Mouse (Mus musculus) heart, embryonic 11.5 days (tissue): ENCODE data around the gene Nup43. TPM values are rescaled to one million over a fixed set of nuclear protein-coding genes. Genes with fewer than 3 reads are reported as not detected.

ENCODE experiments used
- ATAC-seq: fragments of 200-750 bp; cut with Nextera tagmentation; replicated peaks from 2 replicates; pipeline ENCODE4 v1.8.0; 2017; ENCODE audit warnings: moderate library complexity; ENCODE audit not compliant: insufficient number of reproducible peaks, low FRiP score, low TSS enrichment
- H3K27ac ChIP-seq: fragments of 300-500 bp; sonication (generic); 2 replicates; pipeline ENCODE4 v1.5.1; 2014; ENCODE audit warnings: mild to moderate bottlenecking, low read depth, low read length
- H3K27me3 ChIP-seq: fragments of 300-500 bp; sonication (generic); 2 replicates; pipeline ENCODE4 v1.6.1; 2014; ENCODE audit warnings: mild to moderate bottlenecking, low read length, mixed read lengths; ENCODE audit not compliant: control insufficient read depth, insufficient read depth
- H3K36me3 ChIP-seq: fragments of 300-500 bp; sonication (generic); 2 replicates; pipeline ENCODE4 v1.6.1; 2014; ENCODE audit warnings: mild to moderate bottlenecking, low read length, moderate library complexity, mixed read lengths; ENCODE audit not compliant: control insufficient read depth, insufficient read depth
- H3K4me1 ChIP-seq: fragments of 300-500 bp; sonication (generic); 2 replicates; pipeline ENCODE4 v1.6.1; 2014; ENCODE audit warnings: low read length; ENCODE audit not compliant: control insufficient read depth, insufficient read depth
- H3K4me2 ChIP-seq: fragments of 300-500 bp; sonication (generic); 2 replicates; pipeline ENCODE4 v1.6.1; 2014; ENCODE audit warnings: mild to moderate bottlenecking, moderate library complexity
- H3K4me3 ChIP-seq: fragments of 300-500 bp; sonication (generic); 2 replicates; pipeline ENCODE4 v1.5.1; 2014; ENCODE audit warnings: low read depth, low read length
- H3K9ac ChIP-seq: fragments of 300-500 bp; sonication (generic); 2 replicates; pipeline ENCODE4 v1.6.1; 2014; ENCODE audit warnings: mild to moderate bottlenecking, low read depth, low read length, moderate library complexity
- H3K9me3 ChIP-seq: fragments of 300-500 bp; sonication (generic); replicated peaks from 2 replicates; pipeline ENCODE4 v1.6.1; 2016; ENCODE audit warnings: low read length; ENCODE audit not compliant: control insufficient read depth
- WGBS: fragments of 180-500 bp; shearing (Covaris S2); extraction: QIAGEN DNeasy Blood & Tissue Kit; methylation state at CpG from one replicate; pipeline ENCODE4 v1.1.7; 2014; ENCODE audit not compliant: insufficient replicate concordance; 5-methylcytosine and 5-hydroxymethylcytosine counted together
- polyA plus RNA-seq: library from polyadenylated mRNA; unstranded; fragments of >200 nt; fragmentation: Nextera tagmentation; extraction: Ambion mirVana; gene quantifications from 2 replicates; pipeline ENCODE4 v1.2.1, GENCODE M21; 2014

Nup43 gene
- polyA plus RNA-seq, 1 experiment from 2014 or later, result 44.7 TPM

DNA sequence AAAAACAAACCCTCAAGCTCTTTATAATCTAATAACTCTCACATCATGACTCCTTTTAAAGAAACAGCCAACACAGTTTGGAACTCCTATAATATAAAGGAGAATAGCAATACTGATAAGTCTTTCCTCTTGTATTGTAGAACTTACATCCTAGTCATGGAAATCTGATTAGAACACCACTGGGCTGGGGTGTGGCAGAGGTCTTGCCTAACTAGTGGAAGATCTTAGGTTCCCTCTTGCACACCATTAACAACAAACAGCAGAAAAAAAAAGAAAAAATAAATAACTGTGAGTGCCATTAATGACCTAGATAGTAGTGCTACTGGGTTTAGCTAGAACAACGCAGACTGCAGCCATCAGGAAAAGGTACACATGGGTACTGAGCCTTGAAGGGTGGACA is 2.4 kb upstream of the Nup43 start:
- Histone ChIP-seq H3K9ac (no peak overlapping the region), H3K4me3 (no peak overlapping the region), H3K9me3 (no peaks in the 10 kb centered on the region), H3K4me1 (peaks cover 9% of the 10 kb centered on the region; the same call in 1 of the 2 replicates), H3K4me2 (no peak overlapping the region), H3K36me3 (peaks cover 3% of the 10 kb centered on the region; the same call in 1 of the 2 replicates), H3K27me3 (no peaks in the 10 kb centered on the region), H3K27ac (no peak overlapping the region)
- ATAC-seq, result no peak
- 91% methylated on average over 1 of the region's 1 CpGs for WGBS

DNA sequence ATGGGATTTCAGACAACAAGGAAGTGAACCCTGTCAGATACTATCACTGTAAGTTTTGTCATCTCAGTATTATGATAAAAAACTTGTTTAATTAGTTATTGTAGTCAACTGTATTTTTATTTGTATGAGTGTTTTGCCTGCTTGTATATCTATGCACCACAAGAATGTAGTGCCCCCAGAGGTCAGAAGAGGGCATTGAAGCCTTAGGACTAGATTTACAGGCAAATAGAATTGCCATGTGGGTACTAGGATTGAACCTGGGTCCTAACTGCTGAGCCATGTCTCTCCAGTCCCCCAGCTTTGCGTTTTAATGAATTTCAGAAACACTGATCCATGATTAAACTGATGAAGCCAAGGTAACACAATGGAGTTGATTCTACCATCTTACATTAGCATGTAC is 6.4 kb downstream of the Nup43 start:
- 66% methylated on average over 1 of the region's 1 CpGs for WGBS
- Histone ChIP-seq H3K4me3 (no peak overlapping the region), H3K4me2 (no peak overlapping the region), H3K4me1 (no peaks in the 10 kb centered on the region), H3K9me3 (no peaks in the 10 kb centered on the region), H3K9ac (no peak overlapping the region), H3K27ac (no peak overlapping the region), H3K36me3 (peaks cover 19% of the 10 kb centered on the region), H3K27me3 (no peaks in the 10 kb centered on the region)
- no peak for ATAC-seq

DNA sequence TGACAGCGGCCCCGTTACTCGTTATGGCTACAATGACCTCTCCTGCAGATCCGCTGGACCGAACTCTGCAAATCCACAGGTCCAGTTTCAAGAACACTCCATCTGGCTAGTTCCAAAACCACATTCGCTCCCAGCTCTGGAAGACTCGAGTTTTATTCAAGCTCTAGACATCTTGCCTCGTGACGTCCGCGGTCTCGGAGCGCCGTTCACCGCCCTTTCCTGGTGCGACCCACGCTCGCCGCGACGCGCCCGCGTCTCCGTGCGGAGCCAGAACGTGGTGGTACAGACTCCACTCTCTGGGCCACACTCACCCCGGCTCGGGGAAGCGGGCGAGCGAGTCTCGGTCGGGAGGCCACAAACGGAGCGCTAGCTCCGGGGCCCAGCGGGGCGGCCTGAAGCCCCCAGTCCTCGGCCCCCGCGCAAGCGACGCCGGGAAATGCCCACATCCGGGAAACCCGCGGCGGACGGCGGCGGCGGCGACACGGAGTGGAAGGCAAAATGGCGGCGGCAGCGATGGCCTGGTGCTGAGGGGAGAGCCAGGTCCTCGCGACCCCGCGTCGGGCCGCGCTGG is 13.5 kb downstream of the Nup43 start, which contains the start of the genes Pcmt1 and Lats1:
TSS of gene Pcmt1 (minus strand) at position 406 of the 571 bp plus-strand sequence.
TSS of gene Lats1 (plus strand) at position 484 of the 571 bp plus-strand sequence.
- H3K27me3 ChIP-seq, result no peaks in the 10 kb centered on the region
- peaks cover 14% of the 10 kb centered on the region for H3K36me3 ChIP-seq
- H3K4me3 ChIP-seq, result peak within 1 kb of the TSS; percentile 100
- H3K9ac ChIP-seq, result peak within 1 kb of the TSS; percentile 99
- peak within 1 kb of the TSS; percentile 80 for H3K4me2 ChIP-seq
- peak within 1 kb of the TSS; percentile 99 for H3K27ac ChIP-seq
- peak; percentile 82 for ATAC-seq
- no peaks in the 10 kb centered on the region for H3K9me3 ChIP-seq
- under 1% methylated on average over 61 of the region's 65 CpGs for WGBS
- H3K4me1 ChIP-seq, result peaks cover 14% of the 10 kb centered on the region

DNA sequence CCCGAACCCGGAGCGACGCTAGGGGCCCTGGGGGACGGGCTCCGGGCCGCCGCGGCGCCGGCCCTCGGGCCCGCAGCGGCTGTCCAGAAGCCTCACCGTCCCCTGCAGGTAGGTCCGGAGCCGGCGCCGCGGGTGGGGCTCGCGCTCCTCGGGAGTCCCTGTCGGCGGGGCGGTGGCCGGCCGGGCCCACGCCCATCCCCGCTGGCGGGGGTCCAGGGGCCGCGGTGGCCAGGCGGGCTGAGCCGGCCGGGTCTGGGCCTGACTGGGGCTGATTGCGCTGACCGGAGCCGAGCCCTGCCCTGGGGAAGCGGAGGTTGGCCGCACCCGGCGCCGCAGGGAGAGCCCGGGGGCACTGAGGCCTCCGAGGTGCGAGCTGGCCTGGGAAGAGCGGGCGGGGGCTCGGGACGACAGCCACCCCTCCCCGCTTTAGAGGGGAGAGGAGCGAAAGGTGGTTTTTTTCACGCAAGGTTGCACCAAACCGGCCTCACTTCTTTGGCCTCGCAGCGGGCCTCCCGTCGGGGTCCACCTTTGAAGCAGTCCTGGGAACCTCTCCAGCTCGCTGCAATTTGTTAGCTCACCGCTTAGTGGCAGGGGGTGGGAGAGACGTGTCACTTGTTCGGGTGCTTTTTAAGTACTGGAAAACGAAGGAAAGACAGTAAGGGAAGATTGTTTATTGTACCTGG is 14.2 kb downstream of the Nup43 start:
- no peaks in the 10 kb centered on the region for H3K27me3 ChIP-seq
- H3K4me3 ChIP-seq, result peak overlapping the region; percentile 100
- H3K4me1 ChIP-seq, result peaks cover 14% of the 10 kb centered on the region
- peak overlapping the region; percentile 99 for H3K27ac ChIP-seq
- H3K9ac ChIP-seq, result peak overlapping the region; percentile 99
- no peaks in the 10 kb centered on the region for H3K9me3 ChIP-seq
- peaks cover 11% of the 10 kb centered on the region for H3K36me3 ChIP-seq
- H3K4me2 ChIP-seq, result peak overlapping the region; percentile 80
- under 1% methylated on average over 44 of the region's 64 CpGs for WGBS
- ATAC-seq, result peak; percentile 91

DNA sequence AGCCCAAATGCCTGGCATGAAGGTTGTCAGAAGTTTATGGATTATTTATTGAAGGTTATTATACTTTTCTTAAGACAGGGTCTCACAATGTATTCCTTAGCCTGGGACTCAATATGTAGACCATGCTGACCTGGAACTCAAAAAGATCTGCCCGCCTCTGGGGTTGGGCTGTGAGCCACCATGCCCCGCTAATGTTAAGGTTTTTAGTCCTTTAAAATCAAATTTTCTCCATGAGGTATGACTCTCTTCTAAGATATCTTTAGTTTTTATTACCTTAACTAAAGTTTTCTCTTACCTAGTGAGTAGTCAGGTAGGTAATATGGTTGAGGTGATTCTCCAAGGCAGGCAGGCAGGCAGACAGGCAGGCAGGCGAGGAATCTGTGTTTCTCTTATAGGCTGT is 14.9 kb downstream of the Nup43 start:
- H3K4me1 ChIP-seq, result peaks cover 14% of the 10 kb centered on the region
- no peak for ATAC-seq
- H3K36me3 ChIP-seq, result peaks cover 9% of the 10 kb centered on the region
- WGBS, result 58% methylated on average over 3 of the region's 3 CpGs
- peak overlapping the region; percentile 100 for H3K4me3 ChIP-seq
- peak overlapping the region; percentile 80 for H3K4me2 ChIP-seq
- 0 out of 2 replicates have a peak overlapping the region, but pooled peaks have one; percentile 99 for H3K27ac ChIP-seq
- H3K9ac ChIP-seq, result peak overlapping the region; percentile 99; the same call in 1 of the 2 replicates
- H3K27me3 ChIP-seq, result no peaks in the 10 kb centered on the region
- H3K9me3 ChIP-seq, result no peaks in the 10 kb centered on the region

DNA sequence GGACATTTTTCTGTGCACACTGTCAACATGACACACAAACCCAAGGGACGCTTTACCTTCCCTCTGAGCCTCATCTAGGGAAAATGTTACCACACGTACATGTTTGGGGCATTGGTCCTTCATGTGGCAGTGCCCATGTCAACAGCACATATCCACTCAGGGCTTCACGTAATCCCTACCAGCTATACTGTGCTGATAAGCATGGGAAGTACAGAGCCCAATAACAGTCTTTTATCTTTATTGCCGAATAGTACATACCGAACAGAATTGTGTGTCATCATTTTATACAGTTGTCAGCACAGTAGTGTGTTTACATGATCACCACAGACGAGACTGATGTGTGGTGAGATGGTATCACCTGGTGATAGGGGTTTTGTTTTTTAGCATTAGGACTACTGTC is 19.6 kb downstream of the Nup43 start:
- no peak; the same call in 1 of the 2 replicates for ATAC-seq
- H3K9ac ChIP-seq, result no peak overlapping the region
- peaks cover 3% of the 10 kb centered on the region for H3K36me3 ChIP-seq
- no peak overlapping the region for H3K4me2 ChIP-seq
- no peak overlapping the region for H3K4me3 ChIP-seq
- no peaks in the 10 kb centered on the region for H3K27me3 ChIP-seq
- no peak overlapping the region for H3K27ac ChIP-seq
- peaks cover 6% of the 10 kb centered on the region; the same call in 1 of the 2 replicates for H3K4me1 ChIP-seq
- no peaks in the 10 kb centered on the region for H3K9me3 ChIP-seq
- WGBS, result 85% methylated on average over 6 of the region's 6 CpGs

DNA sequence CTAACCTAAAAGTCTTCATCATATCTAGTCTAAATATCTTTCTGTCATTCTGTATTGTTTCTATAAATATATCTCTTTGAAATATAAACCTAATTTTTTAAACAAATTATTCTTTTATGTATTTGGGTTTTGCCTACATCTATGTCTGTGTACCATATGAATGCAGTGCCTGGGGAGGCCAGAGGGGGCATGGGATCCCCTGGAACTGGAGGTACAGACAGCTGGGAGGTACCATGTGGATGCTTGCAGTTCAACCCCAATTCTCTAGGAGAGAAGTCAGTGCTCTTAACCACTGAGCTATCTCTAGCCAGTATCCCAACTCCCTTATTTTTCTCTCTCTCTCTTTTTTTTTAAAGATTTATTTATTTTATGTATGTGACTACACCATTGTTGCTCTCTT is 28.0 kb downstream of the Nup43 start:
- H3K9me3 ChIP-seq, result no peaks in the 10 kb centered on the region
- no peaks in the 10 kb centered on the region for H3K27me3 ChIP-seq
- no peak overlapping the region for H3K4me3 ChIP-seq
- H3K27ac ChIP-seq, result no peak overlapping the region
- H3K36me3 ChIP-seq, result peaks cover 31% of the 10 kb centered on the region
- no peaks in the 10 kb centered on the region for H3K4me1 ChIP-seq
- H3K9ac ChIP-seq, result no peak overlapping the region
- H3K4me2 ChIP-seq, result no peak overlapping the region
- ATAC-seq, result no peak

DNA sequence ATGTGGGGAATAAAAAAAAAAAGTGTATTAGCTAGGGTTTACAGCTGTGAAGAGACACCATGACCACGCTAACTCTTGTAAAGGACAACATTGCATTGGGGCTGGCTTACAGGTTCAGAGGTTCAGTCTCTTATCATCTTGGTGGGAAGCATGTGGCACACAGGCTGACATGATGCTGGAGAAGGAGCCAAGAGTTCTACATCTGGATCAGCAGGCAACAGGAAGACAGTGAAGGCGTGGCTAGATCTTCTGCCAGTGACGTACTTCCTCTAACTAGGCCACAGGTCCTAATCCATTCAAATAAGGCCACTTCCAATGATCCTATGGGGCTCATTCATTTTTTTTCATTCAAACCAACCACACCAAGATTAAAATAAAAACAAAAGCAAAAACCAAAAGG is 32.8 kb downstream of the Nup43 start:
- no peaks in the 10 kb centered on the region for H3K4me1 ChIP-seq
- no peak overlapping the region for H3K4me2 ChIP-seq
- no peak overlapping the region for H3K4me3 ChIP-seq
- H3K27me3 ChIP-seq, result no peaks in the 10 kb centered on the region
- ATAC-seq, result no peak
- no peaks in the 10 kb centered on the region for H3K9me3 ChIP-seq
- 80% methylated on average over 3 of the region's 3 CpGs for WGBS
- peaks cover 33% of the 10 kb centered on the region for H3K36me3 ChIP-seq
- no peak overlapping the region for H3K9ac ChIP-seq
- no peak overlapping the region for H3K27ac ChIP-seq
